Mouse (Mus musculus): ENCODE measurements around the gene Rusc1. TPM values are rescaled to one million over a fixed set of nuclear protein-coding genes. Genes with fewer than 3 reads are reported as not detected.
"Not testable (repeated sequence)": the region's sequence is repeated elsewhere in the genome, so short reads cannot be mapped to it uniquely, and the experiment has no call there.

Rusc1 gene
- total and polyA plus RNA-seq, 3 experiments: 40.8 to 58.9 TPM; not detected in 1

DNA sequence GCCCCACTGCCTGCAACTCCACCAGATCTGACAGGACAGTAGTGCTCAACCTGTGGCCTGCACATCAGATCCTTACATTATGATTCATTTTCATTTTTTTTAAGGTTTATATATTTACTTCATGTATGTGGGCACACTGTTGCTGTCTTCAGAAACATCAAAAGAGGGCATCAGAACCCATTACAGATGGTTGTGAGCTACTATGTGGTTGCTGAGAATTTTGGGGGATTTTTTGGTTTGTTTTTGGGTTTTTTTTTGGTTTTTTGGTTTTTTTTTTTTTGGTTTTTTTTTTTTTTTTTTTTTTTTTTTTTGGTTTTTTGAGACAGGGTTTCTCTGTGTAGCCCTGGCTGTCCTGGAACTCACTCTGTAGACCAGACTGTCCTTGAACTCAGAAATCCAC is 10.8 kb downstream of the Rusc1 start:
- not testable (repeated sequence) for H3K27me3 ChIP-seq (ENCODE audit: control insufficient read depth in 1 of 2, insufficient read depth in 2 of 2, low read length in 2 of 2); H3K9ac ChIP-seq (ENCODE audit: control insufficient read depth, low read depth, low read length, poor library complexity, severe bottlenecking); H3K4me3 ChIP-seq (ENCODE audit: control insufficient read depth in 1 of 2, insufficient read depth in 1 of 2, low read depth in 2 of 2, low read length in 2 of 2); H3K4me1 ChIP-seq (ENCODE audit: control insufficient read depth in 1 of 2, insufficient read depth in 2 of 2, low read length in 2 of 2); H3K9me3 ChIP-seq (replicated peaks; ENCODE audit: insufficient read depth, low read length); H3K27ac ChIP-seq (ENCODE audit: control insufficient read depth, low read depth, low read length); H3K79me2 ChIP-seq (ENCODE audit: control insufficient read depth, insufficient read depth, low read length, poor library complexity); DNase-seq (ENCODE audit: low read depth, low spot score)
- TF ChIP-seq ZNF384 (IDR thresholded peaks at IDR 0.05; ENCODE audit: low read depth, low read length): peak; percentile 80
- H3K36me3 ChIP-seq (ENCODE audit: control insufficient read depth in 1 of 2, insufficient read depth in 2 of 2, low read length in 2 of 2): peaks cover 0 to 12% of the 10 kb centered on the region in 2 experiments; a peak in 3 of 4 replicates

DNA sequence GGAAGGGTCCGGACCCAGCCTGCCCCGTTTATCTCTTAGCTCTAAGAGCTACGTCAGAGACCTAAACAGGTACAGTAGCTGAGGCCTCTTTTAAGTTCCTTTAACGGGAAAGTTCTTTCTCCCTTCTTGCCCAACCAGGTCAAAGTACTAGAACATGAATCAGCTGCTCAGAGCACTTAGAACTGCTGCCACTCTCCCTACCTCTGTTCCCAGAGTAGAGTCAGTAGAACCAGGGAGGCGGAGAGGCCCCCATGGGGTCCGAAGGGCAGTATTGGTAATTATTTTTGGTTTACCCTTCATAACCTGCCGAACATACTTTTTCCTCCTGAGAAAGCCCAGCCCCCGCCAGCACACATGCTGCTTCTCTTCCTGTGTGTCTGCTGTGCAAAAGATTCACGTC is 15.7 kb downstream of the Rusc1 start:
- DNase-seq (ENCODE audit: low read depth, low spot score): no peak
- H3K27ac ChIP-seq (ENCODE audit: control insufficient read depth, low read depth, low read length): no peak overlapping the region
- no peak for TF ChIP-seq ZKSCAN1 (IDR thresholded peaks at IDR 0.05; ENCODE audit: low read depth, low read length)
- no peak for TF ChIP-seq TAL1 (IDR thresholded peaks at IDR 0.05; ENCODE audit: low read length)
- no peak for TF ChIP-seq MYC (IDR thresholded peaks at IDR 0.05; ENCODE audit: low read depth, low read length)
- no peak for TF ChIP-seq ETS1 (IDR thresholded peaks at IDR 0.05; ENCODE audit: low read depth, low read length)
- TF ChIP-seq CHD1 (IDR thresholded peaks at IDR 0.05; ENCODE audit: low read depth, low read length): no peak
- no peak for TF ChIP-seq ZNF384 (IDR thresholded peaks at IDR 0.05; ENCODE audit: low read depth, low read length)
- TF ChIP-seq NELFE (IDR thresholded peaks at IDR 0.05; ENCODE audit: low read depth, low read length): no peak
- no peak for TF ChIP-seq JUND (IDR thresholded peaks at IDR 0.05; ENCODE audit: low read depth, low read length)
- no peak for TF ChIP-seq RCOR1 (IDR thresholded peaks at IDR 0.05; ENCODE audit: low read depth, low read length)
- H3K36me3 ChIP-seq (ENCODE audit: control insufficient read depth in 1 of 2, insufficient read depth in 2 of 2, low read length in 2 of 2): peaks cover 0 to 30% of the 10 kb centered on the region in 2 experiments; a peak in 3 of 4 replicates
- no peaks in the 10 kb centered on the region for H3K27me3 ChIP-seq (ENCODE audit: control insufficient read depth in 1 of 2, insufficient read depth in 2 of 2, low read length in 2 of 2)
- H3K9me3 ChIP-seq (replicated peaks; ENCODE audit: insufficient read depth, low read length): no peaks in the 10 kb centered on the region
- H3K4me1 ChIP-seq (ENCODE audit: control insufficient read depth in 1 of 2, insufficient read depth in 2 of 2, low read length in 2 of 2): no peaks in the 10 kb centered on the region
- no peak overlapping the region for H3K9ac ChIP-seq (ENCODE audit: control insufficient read depth, low read depth, low read length, poor library complexity, severe bottlenecking)
- no peak overlapping the region for H3K4me3 ChIP-seq (ENCODE audit: control insufficient read depth in 1 of 2, insufficient read depth in 1 of 2, low read depth in 2 of 2, low read length in 2 of 2)
- H3K79me2 ChIP-seq (ENCODE audit: control insufficient read depth, insufficient read depth, low read length, poor library complexity): no peaks in the 10 kb centered on the region

DNA sequence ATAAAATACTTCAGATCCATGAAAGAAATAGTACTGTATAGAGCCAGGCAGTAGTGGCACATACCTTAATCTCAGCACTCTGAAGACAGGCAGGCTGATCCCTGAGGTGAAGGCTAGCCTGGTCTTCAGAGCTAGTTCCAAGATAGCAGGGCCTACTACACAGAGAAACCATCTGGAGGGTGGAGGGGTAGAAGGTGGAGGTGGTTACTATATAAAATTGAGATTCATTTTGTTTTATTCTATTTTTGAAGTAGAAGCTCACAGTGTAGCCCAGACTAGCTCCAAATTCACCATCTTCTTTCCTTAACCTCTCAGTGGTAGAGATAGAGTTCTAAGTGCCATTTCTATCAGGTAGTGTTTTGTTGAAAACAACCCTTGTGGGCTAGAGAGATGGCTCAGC is 25.8 kb downstream of the Rusc1 start:
- Histone ChIP-seq H3K27ac (ENCODE audit: control insufficient read depth, low read depth, low read length) (no peak overlapping the region), H3K27me3 (ENCODE audit: control insufficient read depth in 1 of 2, insufficient read depth in 2 of 2, low read length in 2 of 2) (no peaks in the 10 kb centered on the region), H3K4me3 (ENCODE audit: control insufficient read depth in 1 of 2, insufficient read depth in 1 of 2, low read depth in 2 of 2, low read length in 2 of 2) (no peak overlapping the region), H3K4me1 (ENCODE audit: control insufficient read depth in 1 of 2, insufficient read depth in 2 of 2, low read length in 2 of 2) (no peaks in the 10 kb centered on the region), H3K9me3 (replicated peaks; ENCODE audit: insufficient read depth, low read length) (no peaks in the 10 kb centered on the region), H3K79me2 (ENCODE audit: control insufficient read depth, insufficient read depth, low read length, poor library complexity) (no peaks in the 10 kb centered on the region), H3K36me3 (ENCODE audit: control insufficient read depth in 1 of 2, insufficient read depth in 2 of 2, low read length in 2 of 2) (peaks cover 0 to 68% of the 10 kb centered on the region in 2 experiments; a peak in 2 of 4 replicates), H3K9ac (ENCODE audit: control insufficient read depth, low read depth, low read length, poor library complexity, severe bottlenecking) (no peak overlapping the region)
- no peak for DNase-seq (ENCODE audit: low read depth, low spot score)
- TF ChIP-seq BHLHE40 (IDR thresholded peaks at IDR 0.05; ENCODE audit: borderline replicate concordance, low read depth, low read length): no peak
- TF ChIP-seq HCFC1 (IDR thresholded peaks at IDR 0.05; ENCODE audit: low read depth, low read length): no peak
- TF ChIP-seq ETS1 (IDR thresholded peaks at IDR 0.05; ENCODE audit: low read depth, low read length): no peak
- no peak for TF ChIP-seq MYC (IDR thresholded peaks at IDR 0.05; ENCODE audit: low read depth, low read length)
- TF ChIP-seq POLR2AphosphoS5 (IDR thresholded peaks at IDR 0.05; ENCODE audit: borderline replicate concordance, low read depth, low read length): no peak
- no peak for TF ChIP-seq EP300 (IDR thresholded peaks at IDR 0.05; ENCODE audit: low read depth in 1 of 2, low read length in 2 of 2)
- no peak for TF ChIP-seq CTCF (IDR thresholded peaks at IDR 0.05 in 2 of 3, conservative IDR thresholded peaks at IDR 0.05 in 1 of 3; ENCODE audit: control insufficient read depth in 1 of 3, insufficient read depth in 1 of 3, low read depth in 2 of 3, low read length in 3 of 3, poor library complexity in 1 of 3, severe bottlenecking in 1 of 3)
- TF ChIP-seq POLR2AphosphoS2 (IDR thresholded peaks at IDR 0.05; ENCODE audit: low read length): no peak
- TF ChIP-seq E2F4 (IDR thresholded peaks at IDR 0.05; ENCODE audit: borderline replicate concordance, low read depth, low read length): no peak
- no peak for TF ChIP-seq SMC3 (IDR thresholded peaks at IDR 0.05; ENCODE audit: low read depth, low read length)
